Mouse (Mus musculus): ENCODE measurements around the gene Ambra1. TPM values are rescaled to one million over a fixed set of nuclear protein-coding genes. Genes with fewer than 3 reads are reported as not detected.

Gene Ambra1
- polyA plus RNA-seq, 1 experiment from 2014 or later, result 30.3 TPM

- H3K4me2 ChIP-seq, result no peak overlapping the region
- no peak overlapping the region for H3K4me3 ChIP-seq
- no peak overlapping the region for H3K27ac ChIP-seq
- H3K4me1 ChIP-seq, result no peaks in the 10 kb centered on the region
- no peak overlapping the region for H3K9ac ChIP-seq
- no peak for ATAC-seq (replicated peaks)
- no peaks in the 10 kb centered on the region for H3K27me3 ChIP-seq (replicated peaks)
- 49% methylated on average over 7 of the region's 7 CpGs for WGBS
- H3K36me3 ChIP-seq (replicated peaks), result no peaks in the 10 kb centered on the region
- no peaks in the 10 kb centered on the region for H3K9me3 ChIP-seq
Observed at GRCm38 (mm10) chr2:91878387-91879180, 148.7 kb downstream of the Ambra1 start.

DNA sequence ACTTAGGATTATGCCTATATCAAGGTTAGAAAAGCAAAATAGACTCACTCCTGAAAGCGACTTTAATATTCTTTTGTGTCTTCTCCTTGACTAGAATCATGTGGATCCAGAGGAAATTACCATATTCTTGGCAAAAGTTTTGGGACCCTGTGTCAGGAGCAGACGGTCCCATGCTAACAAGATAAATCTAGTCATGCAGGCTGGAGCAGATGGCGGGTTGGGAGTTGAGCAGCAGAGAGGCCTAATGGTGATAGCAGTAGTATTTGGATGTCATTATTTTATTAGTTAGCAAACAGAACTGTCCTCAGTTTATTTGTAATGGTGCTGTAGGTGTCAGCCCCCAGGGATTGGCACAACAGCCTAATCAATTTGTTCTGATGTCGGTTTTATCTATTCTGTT lies 154.0 kb downstream of the Ambra1 start:
- Histone ChIP-seq H3K4me2 (no peak overlapping the region), H3K4me1 (no peaks in the 10 kb centered on the region), H3K9ac (no peak overlapping the region), H3K27ac (no peak overlapping the region), H3K36me3 (replicated peaks) (peaks cover 7% of the 10 kb centered on the region; the same call in 1 of the 2 replicates), H3K4me3 (no peak overlapping the region), H3K9me3 (no peaks in the 10 kb centered on the region), H3K27me3 (replicated peaks) (no peaks in the 10 kb centered on the region)
- WGBS, result 87% methylated on average over 4 of the region's 4 CpGs
- ATAC-seq (replicated peaks), result no peak

GRCm38 (mm10) chr2:91884616-91885015 lies 154.7 kb downstream of the Ambra1 start:
- no peak overlapping the region for H3K4me2 ChIP-seq
- H3K27ac ChIP-seq, result no peak overlapping the region
- no peaks in the 10 kb centered on the region for H3K4me1 ChIP-seq
- no peak overlapping the region for H3K4me3 ChIP-seq
- H3K27me3 ChIP-seq (replicated peaks), result no peaks in the 10 kb centered on the region
- H3K9me3 ChIP-seq, result no peaks in the 10 kb centered on the region
- 76% methylated on average over 4 of the region's 4 CpGs for WGBS
- no peak overlapping the region for H3K9ac ChIP-seq
- ATAC-seq (replicated peaks), result no peak
- H3K36me3 ChIP-seq (replicated peaks), result peaks cover 7% of the 10 kb centered on the region; the same call in 1 of the 2 replicates

DNA sequence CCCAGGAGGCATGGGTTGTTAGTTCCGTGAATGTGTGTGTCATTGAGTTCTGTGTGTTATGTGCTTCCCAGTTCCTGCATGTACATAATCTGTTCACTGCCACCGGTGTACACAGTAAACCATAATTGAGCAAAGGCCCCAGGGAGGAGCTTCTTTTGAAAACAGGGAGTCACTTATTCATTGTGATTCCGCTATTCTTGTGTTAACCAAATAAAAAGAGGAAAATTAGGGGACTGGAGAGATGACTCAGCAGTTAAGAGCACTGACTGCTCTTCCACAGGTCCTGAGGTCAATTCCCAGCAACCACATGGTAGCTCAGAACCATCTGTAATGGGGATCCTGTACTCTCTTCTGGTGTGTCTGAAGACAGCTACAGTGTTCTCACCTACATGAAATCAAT lies 164.8 kb downstream of the Ambra1 start:
- ATAC-seq (replicated peaks), result no peak
- H3K9ac ChIP-seq, result no peak overlapping the region

GRCm38 (mm10) chr2:91895401-91895800 lies 165.5 kb downstream of the Ambra1 start:
- Histone ChIP-seq H3K9me3 (no peaks in the 10 kb centered on the region), H3K4me1 (no peaks in the 10 kb centered on the region), H3K4me2 (no peak overlapping the region), H3K9ac (no peak overlapping the region), H3K4me3 (no peak overlapping the region), H3K27me3 (replicated peaks) (no peaks in the 10 kb centered on the region), H3K27ac (no peak overlapping the region), H3K36me3 (replicated peaks) (0 out of 2 replicates have a peak, but pooled peaks cover under 1% of the 10 kb centered on the region)
- WGBS, result 98% methylated on average over 3 of the region's 3 CpGs
- no peak for ATAC-seq (replicated peaks)

More for the DNA sequence above, 164.8 kb downstream of the Ambra1 start:
- Histone ChIP-seq H3K4me2 (no peak overlapping the region), H3K27me3 (replicated peaks) (no peaks in the 10 kb centered on the region), H3K27ac (no peak overlapping the region), H3K36me3 (replicated peaks) (no peaks in the 10 kb centered on the region), H3K9me3 (no peaks in the 10 kb centered on the region), H3K4me1 (no peaks in the 10 kb centered on the region), H3K4me3 (no peak overlapping the region)
- WGBS, result 84% methylated on average over 3 of the region's 3 CpGs

DNA sequence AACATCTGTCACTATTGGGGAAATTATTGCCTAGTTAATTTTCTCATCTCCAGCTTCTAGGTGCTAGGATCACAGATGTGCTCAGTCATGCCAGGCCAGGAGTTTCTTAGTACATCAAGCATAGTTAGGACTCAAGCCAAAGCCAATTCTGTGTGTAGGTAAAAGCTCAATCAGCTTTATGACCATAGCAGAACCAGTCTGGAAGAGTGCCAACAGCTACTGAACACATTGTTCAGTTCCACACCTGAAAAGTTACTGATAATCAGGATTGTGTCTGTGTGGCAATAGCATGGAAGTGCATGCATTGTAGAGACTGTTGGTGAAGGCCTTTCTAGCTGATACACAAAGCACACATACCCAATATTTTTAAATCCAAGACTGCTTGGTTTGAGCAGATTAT lies 168.0 kb downstream of the Ambra1 start:
- 0 out of 2 replicates have a peak, but pooled peaks cover 3% of the 10 kb centered on the region for H3K36me3 ChIP-seq (replicated peaks)
- H3K9ac ChIP-seq, result no peak overlapping the region
- no peaks in the 10 kb centered on the region for H3K4me1 ChIP-seq
- no peak overlapping the region for H3K4me3 ChIP-seq
- H3K27me3 ChIP-seq (replicated peaks), result no peaks in the 10 kb centered on the region
- no peak overlapping the region for H3K27ac ChIP-seq
- ATAC-seq (replicated peaks), result no peak
- no peaks in the 10 kb centered on the region for H3K9me3 ChIP-seq
- H3K4me2 ChIP-seq, result no peak overlapping the region

- H3K4me1 ChIP-seq, result no peaks in the 10 kb centered on the region
- 95% methylated on average over 3 of the region's 3 CpGs for WGBS
- no peak overlapping the region for H3K4me3 ChIP-seq
- no peak overlapping the region for H3K9ac ChIP-seq
- no peak for ATAC-seq (replicated peaks)
- H3K36me3 ChIP-seq (replicated peaks), result 0 out of 2 replicates have a peak, but pooled peaks cover 3% of the 10 kb centered on the region
- H3K27ac ChIP-seq, result no peak overlapping the region
- no peak overlapping the region for H3K4me2 ChIP-seq
- no peaks in the 10 kb centered on the region for H3K27me3 ChIP-seq (replicated peaks)
- no peaks in the 10 kb centered on the region for H3K9me3 ChIP-seq
Observed at GRCm38 (mm10) chr2:91899141-91899540, 169.2 kb downstream of the Ambra1 start.

GRCm38 (mm10) chr2:91900431-91900830 lies 170.5 kb downstream of the Ambra1 start:
- Histone ChIP-seq H3K4me3 (no peak overlapping the region), H3K9ac (no peak overlapping the region), H3K4me1 (peaks cover 5% of the 10 kb centered on the region; the same call in 1 of the 2 replicates), H3K27me3 (replicated peaks) (no peaks in the 10 kb centered on the region), H3K36me3 (replicated peaks) (0 out of 2 replicates have a peak, but pooled peaks cover 3% of the 10 kb centered on the region), H3K4me2 (no peak overlapping the region), H3K27ac (no peak overlapping the region), H3K9me3 (no peaks in the 10 kb centered on the region)
- 95% methylated on average over 8 of the region's 8 CpGs for WGBS
- ATAC-seq (replicated peaks), result no peak

GRCm38 (mm10) chr2:91902336-91902735 lies 172.4 kb downstream of the Ambra1 start:
- 58% methylated on average over 5 of the region's 5 CpGs for WGBS
- H3K27ac ChIP-seq, result no peak overlapping the region
- no peaks in the 10 kb centered on the region for H3K9me3 ChIP-seq
- H3K27me3 ChIP-seq (replicated peaks), result no peaks in the 10 kb centered on the region
- no peak overlapping the region for H3K4me3 ChIP-seq
- ATAC-seq (replicated peaks), result no peak
- H3K9ac ChIP-seq, result no peak overlapping the region
- H3K36me3 ChIP-seq (replicated peaks), result 0 out of 2 replicates have a peak, but pooled peaks cover 3% of the 10 kb centered on the region
- H3K4me2 ChIP-seq, result no peak overlapping the region
- H3K4me1 ChIP-seq, result peaks cover 5% of the 10 kb centered on the region; the same call in 1 of the 2 replicates

- 95% methylated on average over 3 of the region's 3 CpGs for WGBS
Observed at GRCm38 (mm10) chr2:91903171-91903925, 173.4 kb downstream of the Ambra1 start.

GRCm38 (mm10) chr2:91904618-91905307 lies 174.8 kb downstream of the Ambra1 start:
- H3K27ac ChIP-seq, result peak overlapping the region; percentile 43
- no peak overlapping the region for H3K4me3 ChIP-seq
- WGBS, result 53% methylated on average over 5 of the region's 5 CpGs
- H3K36me3 ChIP-seq (replicated peaks), result 0 out of 2 replicates have a peak, but pooled peaks cover 8% of the 10 kb centered on the region
- no peaks in the 10 kb centered on the region for H3K9me3 ChIP-seq
- 0 out of 2 replicates have a peak, but pooled peaks have one; percentile 39 for ATAC-seq (replicated peaks)
- H3K4me2 ChIP-seq, result no peak overlapping the region
- no peak overlapping the region for H3K9ac ChIP-seq
- H3K27me3 ChIP-seq (replicated peaks), result no peaks in the 10 kb centered on the region
- peaks cover 5% of the 10 kb centered on the region; the same call in 1 of the 2 replicates for H3K4me1 ChIP-seq

More at GRCm38 (mm10) chr2:91903171-91903925, 173.4 kb downstream of the Ambra1 start:
- H3K4me2 ChIP-seq, result no peak overlapping the region
- 0 out of 2 replicates have a peak, but pooled peaks cover 3% of the 10 kb centered on the region for H3K36me3 ChIP-seq (replicated peaks)
- H3K4me1 ChIP-seq, result peaks cover 5% of the 10 kb centered on the region; the same call in 1 of the 2 replicates
- H3K9ac ChIP-seq, result no peak overlapping the region
- no peak overlapping the region for H3K4me3 ChIP-seq
- no peak for ATAC-seq (replicated peaks)
- H3K27ac ChIP-seq, result no peak overlapping the region
- no peaks in the 10 kb centered on the region for H3K27me3 ChIP-seq (replicated peaks)
- H3K9me3 ChIP-seq, result no peaks in the 10 kb centered on the region

- Histone ChIP-seq H3K27me3 (replicated peaks) (no peaks in the 10 kb centered on the region), H3K4me1 (peaks cover 5% of the 10 kb centered on the region; the same call in 1 of the 2 replicates), H3K27ac (no peak overlapping the region), H3K9ac (no peak overlapping the region), H3K4me3 (no peak overlapping the region), H3K36me3 (replicated peaks) (peaks cover 5% of the 10 kb centered on the region; the same call in 1 of the 2 replicates), H3K9me3 (no peaks in the 10 kb centered on the region), H3K4me2 (no peak overlapping the region)
- WGBS, result 98% methylated on average over 2 of the region's 2 CpGs
- ATAC-seq (replicated peaks), result no peak
Observed at GRCm38 (mm10) chr2:91906141-91906540, 176.2 kb downstream of the Ambra1 start.
